Mouse (Mus musculus) gastrocnemius, adult 18-20 months (tissue): ENCODE results near the gene Nova1. TPM values are rescaled to one million over a fixed set of nuclear protein-coding genes. Genes with fewer than 3 reads are reported as not detected.

Experiments
- DNase-seq: peaks from one replicate; pipeline ENCODE4 v3.0.0; 2021; ENCODE audit warnings: low spot score
- total RNA-seq, 2 experiments: library from RNA; stranded (reverse); gene quantifications; 2 replicates each; pipeline ENCODE4 v1.2.3; 2021

Nova1 gene
- total RNA-seq, 2 experiments from 2014 or later, result 3.1 to 3.3 TPM

- no peak for DNase-seq
Observed at GRCm38 (mm10) chr12:46676341-46676740, 142.4 kb downstream of the Nova1 start.

- no peak for DNase-seq
Observed at GRCm38 (mm10) chr12:46666706-46667105, 152.0 kb downstream of the Nova1 start.

GRCm38 (mm10) chr12:46646139-46646611 lies 172.6 kb downstream of the Nova1 start:
- no peak for DNase-seq

GRCm38 (mm10) chr12:46645365-46645962 lies 173.3 kb downstream of the Nova1 start:
- DNase-seq, result no peak
